ENCODE assay signal across 8 mouse cellular contexts in the genomic region with DNA sequence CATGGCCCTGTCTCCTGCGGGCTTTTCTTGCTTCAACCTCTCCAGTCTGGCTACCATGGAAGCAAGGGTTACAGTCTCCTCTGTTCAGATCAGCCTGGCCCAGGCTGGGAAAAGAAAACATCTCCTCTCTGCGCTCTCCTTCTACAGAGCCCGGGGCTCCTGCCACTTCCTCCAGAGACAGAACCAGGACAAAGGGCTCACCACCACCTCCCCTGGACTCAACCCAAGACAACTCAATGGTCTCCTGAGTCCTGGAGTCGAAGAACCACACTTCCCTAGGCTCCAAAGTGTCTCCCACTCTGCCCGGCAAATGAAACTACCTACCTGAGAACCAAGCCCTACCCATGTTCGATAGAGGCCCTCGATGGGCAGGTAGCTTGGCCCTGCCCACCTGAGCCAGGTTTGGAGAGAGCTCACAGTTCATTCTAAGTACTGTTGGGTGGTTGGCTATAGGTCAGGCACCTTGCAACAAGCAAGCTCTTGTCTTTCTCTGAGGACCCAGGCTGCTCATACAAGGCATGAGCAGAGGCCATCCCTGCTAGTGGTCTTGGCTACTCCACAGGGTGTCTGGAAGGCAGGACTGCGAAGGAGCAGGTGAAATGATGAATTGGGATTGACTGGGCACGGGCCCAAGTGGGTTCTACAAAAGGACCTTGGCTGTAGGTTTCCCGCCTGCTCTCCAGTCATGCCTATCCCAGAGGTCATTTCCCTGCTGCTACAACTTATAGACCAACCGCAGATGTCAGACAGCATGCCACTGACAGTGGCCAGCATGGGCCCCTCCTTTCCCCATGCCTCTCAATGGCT. TPM values are rescaled to one million over a fixed set of nuclear protein-coding genes. Genes with fewer than 3 reads are reported as not detected.
DNase-seq lines count a peak whose midpoint lies in the region; ATAC-seq and TF ChIP-seq lines count a peak whose summit lies in the region.

No protein-coding gene starts in this region.

- H3K27me3 ChIP-seq in G1E (ENCODE audit: insufficient read depth, low read length) = peaks cover 2% of the 10 kb centered on the region; the same call in 1 of the 2 replicates
- H3K27me3 ChIP-seq in forebrain, embryonic 11.5 days (ENCODE audit: control insufficient read depth, insufficient read depth, low read length) = peaks cover 14% of the 10 kb centered on the region
- H3K27me3 ChIP-seq in liver, embryonic 13.5 days = peaks cover 24% of the 10 kb centered on the region

- H3K9me3 ChIP-seq in G1E (replicated peaks) = no peaks in the 10 kb centered on the region
- no peaks in the 10 kb centered on the region for H3K9me3 ChIP-seq in forebrain, embryonic 11.5 days (ENCODE audit: control insufficient read depth, low read length)
- H3K9me3 ChIP-seq in liver, embryonic 13.5 days (replicated peaks) = no peaks in the 10 kb centered on the region

- H3K36me3 ChIP-seq in G1E (replicated peaks) = peaks cover 74% of the 10 kb centered on the region
- no peaks in the 10 kb centered on the region; the same call in 1 of the 2 replicates for H3K36me3 ChIP-seq in forebrain, embryonic 11.5 days (ENCODE audit: control insufficient read depth, insufficient read depth, low read length)
- peaks cover 9% of the 10 kb centered on the region; the same call in 1 of the 2 replicates for H3K36me3 ChIP-seq in liver, embryonic 13.5 days

- DNase-seq in gastrocnemius, postnatal 10 days = peak; percentile 19
- DNase-seq in gastrocnemius, postnatal 4 days (ENCODE audit: low spot score in 2 of 2) = no peak
- DNase-seq in G1E (ENCODE audit: low spot score) = no peak
- no peak for DNase-seq in forebrain, embryonic 11.5 days (ENCODE audit: low spot score)
- no peak for DNase-seq in liver, embryonic 13.5 days
- DNase-seq in retina, postnatal 1 day = no peak
- no peak for DNase-seq in thymus, adult 18-20 months

- H3K4me2 ChIP-seq in forebrain, embryonic 11.5 days (ENCODE audit: low read depth, low read length, severe bottlenecking) = no peak overlapping the region
- peak overlapping the region; percentile 74 for H3K4me2 ChIP-seq in liver, embryonic 13.5 days

- H3K9ac ChIP-seq in forebrain, embryonic 11.5 days (ENCODE audit: low read length) = peak overlapping the region; percentile 39; the same call in 1 of the 2 replicates
- peak overlapping the region; percentile 83 for H3K9ac ChIP-seq in liver, embryonic 13.5 days

- 74% methylated on average over 11 of the region's 11 CpGs for whole genome bisulfite sequencing in forebrain, embryonic 11.5 days
- 56% methylated on average over 11 of the region's 11 CpGs for WGBS in liver, embryonic 13.5 days (ENCODE audit: insufficient replicate concordance)

- TF ChIP-seq CTCF in G1E (IDR thresholded peaks at IDR 0.05; ENCODE audit: low read depth, low read length) = no peak

- peak overlapping the region; percentile 71 for H3K27ac ChIP-seq in forebrain, embryonic 11.5 days (ENCODE audit: low read depth, low read length)
- H3K27ac ChIP-seq in liver, embryonic 13.5 days = peak overlapping the region; percentile 99

- peaks cover 97% of the 10 kb centered on the region for H3K4me1 ChIP-seq in G1E (ENCODE audit: insufficient read depth, low read depth, low read length)
- H3K4me1 ChIP-seq in forebrain, embryonic 11.5 days (replicated peaks; ENCODE audit: control insufficient read depth, insufficient read depth, low read length) = peaks cover 29% of the 10 kb centered on the region
- H3K4me1 ChIP-seq in liver, embryonic 13.5 days (replicated peaks) = peaks cover 98% of the 10 kb centered on the region

- ATAC-seq in G1E (ENCODE audit: extremely low read depth, insufficient number of reproducible peaks, low FRiP score, poor library complexity, severe bottlenecking) = no peak
- ATAC-seq in forebrain, embryonic 11.5 days (replicated peaks; ENCODE audit: low FRiP score) = no peak
- no peak for ATAC-seq in liver, embryonic 13.5 days (ENCODE audit: low read depth)
- no peak for ATAC-seq in activated CD4-positive, CD25-positive, alpha-beta regulatory T cell, adult 4 months

- H3K4me3 ChIP-seq in G1E (ENCODE audit: low read depth, low read length) = peak overlapping the region; percentile 63; the same call in 1 of the 2 replicates
- H3K4me3 ChIP-seq in forebrain, embryonic 11.5 days (ENCODE audit: low read depth, low read length) = no peak overlapping the region
- H3K4me3 ChIP-seq in liver, embryonic 13.5 days (replicated peaks) = peak overlapping the region; percentile 36

RNA-seq across cellular contexts. Expression of a gene that starts 8.8 kb away (rescaled TPM):
- 1 to 10 TPM; 2.2 to 2.8 TPM for total RNA-seq in gastrocnemius, postnatal 10 days (2021)
- 10 to 100 TPM in 1 of 2 experiments, 1 to 10 TPM in 1; 7.8 to 10.2 TPM for total RNA-seq in gastrocnemius, postnatal 4 days (2021)
- total RNA-seq in G1E (2014; fragmentation: Nextera tagmentation) = 39.9 and 54.3 TPM in 2 replicates
- 11.0 and 11.3 TPM in 2 replicates for total RNA-seq in G1E (2017)
- polyA plus RNA-seq in G1E (2012) = 35.2 and 42.7 TPM in 2 replicates
- 3.0 and 3.1 TPM in 2 replicates for polyA plus RNA-seq in forebrain, embryonic 11.5 days (2014; fragmentation: Nextera tagmentation; extraction: Ambion mirVana)
- polyA plus RNA-seq in liver, embryonic 13.5 days (2015; fragmentation: Nextera tagmentation; extraction: Ambion mirVana) = 9.6 and 10.0 TPM in 2 replicates
- polyA plus RNA-seq in activated CD4-positive, CD25-positive, alpha-beta regulatory T cell, adult 4 months (2017; shearing (Covaris generic)) = 10 to 100 TPM; 20.2 to 37.5 TPM

RNA-seq across cellular contexts. Expression of a gene that starts 30.3 kb away (rescaled TPM):
- 1 to 10 TPM; 3.3 to 5.4 TPM for total RNA-seq in gastrocnemius, postnatal 10 days (2021)
- total RNA-seq in gastrocnemius, postnatal 4 days (2021) = 1 to 10 TPM; 6.0 to 7.1 TPM
- 136 and 138 TPM in 2 replicates for total RNA-seq in G1E (2014; fragmentation: Nextera tagmentation)
- total RNA-seq in G1E (2017) = 81.2 and 95.6 TPM in 2 replicates
- 550 and 561 TPM in 2 replicates for polyA plus RNA-seq in G1E (2012)
- 5.0 and 5.7 TPM in 2 replicates for polyA plus RNA-seq in forebrain, embryonic 11.5 days (2014; fragmentation: Nextera tagmentation; extraction: Ambion mirVana)
- 61.2 and 61.3 TPM in 2 replicates for polyA plus RNA-seq in liver, embryonic 13.5 days (2015; fragmentation: Nextera tagmentation; extraction: Ambion mirVana)
- 1 to 10 TPM in 1 of 2 experiments, under 1 TPM in 1; 0.85 to 1.2 TPM for polyA plus RNA-seq in activated CD4-positive, CD25-positive, alpha-beta regulatory T cell, adult 4 months (2017; shearing (Covaris generic))

RNA-seq across cellular contexts. Expression of a gene that starts 43.9 kb away (rescaled TPM):
- total RNA-seq in gastrocnemius, postnatal 10 days (2021) = 10 to 100 TPM; 38.2 to 39.1 TPM
- total RNA-seq in gastrocnemius, postnatal 4 days (2021) = 10 to 100 TPM; 44.9 to 45.6 TPM
- total RNA-seq in G1E (2014; fragmentation: Nextera tagmentation) (120 and 125 TPM in 2 replicates), G1E (2017) (48.1 and 54.5 TPM in 2 replicates)
- 207 and 224 TPM in 2 replicates for polyA plus RNA-seq in G1E (2012)
- polyA plus RNA-seq in forebrain, embryonic 11.5 days (2014; fragmentation: Nextera tagmentation; extraction: Ambion mirVana) = 34.6 and 37.7 TPM in 2 replicates
- 6.9 and 7.6 TPM in 2 replicates for polyA plus RNA-seq in liver, embryonic 13.5 days (2015; fragmentation: Nextera tagmentation; extraction: Ambion mirVana)
- 10 to 100 TPM in 1 of 2 experiments, 1 to 10 TPM in 1; 9.4 to 12.5 TPM for polyA plus RNA-seq in activated CD4-positive, CD25-positive, alpha-beta regulatory T cell, adult 4 months (2017; shearing (Covaris generic))

RNA-seq across cellular contexts. Expression of a gene that starts 45.5 kb away (rescaled TPM):
- total RNA-seq in gastrocnemius, postnatal 10 days (2021) = 10 to 100 TPM; 33.7 to 43.9 TPM
- 10 to 100 TPM; 50.5 to 53.8 TPM for total RNA-seq in gastrocnemius, postnatal 4 days (2021)
- total RNA-seq in G1E (2014; fragmentation: Nextera tagmentation) (63.3 and 64.9 TPM in 2 replicates), G1E (2017) (68.2 and 96.4 TPM in 2 replicates)
- polyA plus RNA-seq in G1E (2012) = 244 and 260 TPM in 2 replicates
- 52.7 and 72.3 TPM in 2 replicates for polyA plus RNA-seq in forebrain, embryonic 11.5 days (2014; fragmentation: Nextera tagmentation; extraction: Ambion mirVana)
- polyA plus RNA-seq in liver, embryonic 13.5 days (2015; fragmentation: Nextera tagmentation; extraction: Ambion mirVana) = 45.9 and 46.8 TPM in 2 replicates
- polyA plus RNA-seq in activated CD4-positive, CD25-positive, alpha-beta regulatory T cell, adult 4 months (2017; shearing (Covaris generic)) = 10 to 100 TPM; 32.6 to 49.8 TPM
